Mouse (Mus musculus): Measurements from ENCODE around the gene Gm27027. TPM values are rescaled to one million over a fixed set of nuclear protein-coding genes. Genes with fewer than 3 reads are reported as not detected.
A peak's percentile ranks its signal among the peaks of the same experiment; 100 is the strongest.

The Gm27027 gene
- polyA plus RNA-seq, 1 experiment from 2014 or later, result not detected

DNA sequence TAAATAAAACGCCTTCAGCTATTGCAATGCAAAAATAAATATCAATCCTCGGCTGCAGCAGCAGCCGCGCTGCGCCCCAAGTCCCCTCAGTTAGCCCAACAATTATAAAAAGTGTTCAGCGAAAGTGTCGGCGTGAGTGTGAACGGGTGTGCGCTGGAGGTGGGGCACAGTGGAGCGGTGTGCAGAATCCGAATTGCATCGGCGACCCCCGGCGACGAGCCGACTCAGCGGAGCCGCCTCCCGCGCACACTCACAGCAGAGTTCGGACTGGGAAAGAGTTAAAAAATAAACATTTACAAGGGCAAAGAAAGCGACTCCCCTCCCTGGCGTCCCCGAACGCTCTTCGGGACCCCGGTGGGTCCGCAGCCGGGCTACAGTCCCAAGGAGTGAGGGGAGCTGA is 40.3 kb downstream of the Gm27027 start:
- Histone ChIP-seq H3K4me2 (peak overlapping the region; percentile 94), H3K36me3 (no peaks in the 10 kb centered on the region), H3K9ac (peak overlapping the region; percentile 74), H3K4me1 (peaks cover 26% of the 10 kb centered on the region), H3K9me3 (no peaks in the 10 kb centered on the region), H3K27ac (no peak overlapping the region), H3K4me3 (peak overlapping the region; percentile 64), H3K27me3 (peaks cover 83% of the 10 kb centered on the region)
- no peak for ATAC-seq (ENCODE audit: insufficient number of reproducible peaks, insufficient read depth, low FRiP score, low TSS enrichment, low read depth)
- WGBS, result 1% methylated on average over 31 of the region's 31 CpGs

DNA sequence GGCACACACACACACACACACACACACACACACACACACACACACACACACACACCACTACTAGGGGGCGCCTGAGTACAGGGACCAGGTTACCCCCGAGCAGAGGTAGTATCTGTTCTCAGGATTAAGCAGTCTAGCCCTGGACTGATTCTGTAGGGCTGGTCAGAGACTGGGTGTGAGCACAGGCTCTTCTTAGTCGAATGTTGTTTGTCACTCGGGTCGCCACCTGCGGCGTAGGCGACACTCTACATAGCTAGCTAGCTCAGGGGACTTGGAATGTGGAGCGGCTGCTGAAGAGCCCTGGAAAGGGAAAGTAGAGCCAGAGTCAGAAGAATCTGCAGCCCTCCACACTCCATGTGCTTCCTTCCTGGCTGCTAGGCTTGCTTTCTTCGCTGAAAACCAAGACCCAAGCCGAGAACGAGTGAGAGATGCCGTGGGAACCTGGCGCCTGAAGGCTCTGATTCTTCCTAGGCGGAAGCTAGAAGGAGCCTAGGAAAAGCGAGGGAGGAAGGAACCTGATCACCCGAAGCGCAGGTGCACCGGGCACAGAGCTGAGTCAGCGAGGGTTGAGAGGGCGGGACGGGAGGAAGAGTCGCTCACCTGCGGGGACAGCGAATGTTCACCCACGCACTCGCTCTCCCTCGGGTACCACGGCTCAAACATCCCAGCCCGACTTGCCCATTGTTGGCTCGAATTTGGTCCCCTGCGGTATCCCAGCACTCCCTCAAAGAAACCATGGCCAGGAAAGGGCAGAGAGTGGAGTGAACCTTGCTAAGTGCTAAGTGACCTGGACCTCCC is 41.2 kb downstream of the Gm27027 start:
- whole genome bisulfite sequencing, result 2% methylated on average over 32 of the region's 32 CpGs
- Histone ChIP-seq H3K9me3 (no peaks in the 10 kb centered on the region), H3K4me2 (peak overlapping the region; percentile 94), H3K36me3 (no peaks in the 10 kb centered on the region), H3K4me1 (peaks cover 26% of the 10 kb centered on the region), H3K27ac (no peak overlapping the region), H3K27me3 (peaks cover 78% of the 10 kb centered on the region), H3K4me3 (peak overlapping the region; percentile 64), H3K9ac (0 out of 2 replicates have a peak overlapping the region, but pooled peaks have one; percentile 44)
- no peak for ATAC-seq (ENCODE audit: insufficient number of reproducible peaks, insufficient read depth, low FRiP score, low TSS enrichment, low read depth)

DNA sequence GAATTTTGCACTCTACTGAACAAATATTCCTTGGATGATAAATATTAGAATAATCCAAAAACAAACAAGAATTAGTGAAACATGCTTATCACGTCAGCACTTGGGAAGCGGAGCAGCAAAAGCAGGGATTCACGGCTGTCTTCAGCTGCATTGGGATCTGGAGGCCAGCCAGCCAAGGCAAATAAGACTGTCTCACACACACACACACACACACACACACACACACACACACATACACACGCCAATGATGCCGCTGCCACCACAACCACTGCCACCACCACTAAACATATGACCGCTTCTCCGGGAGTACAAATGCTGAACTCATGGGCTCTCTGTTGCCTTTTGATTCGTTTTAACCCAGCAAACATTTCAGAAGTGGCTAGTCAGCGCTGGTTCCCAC is 42.4 kb downstream of the Gm27027 start:
- Histone ChIP-seq H3K4me3 (no peak overlapping the region), H3K27ac (no peak overlapping the region), H3K36me3 (no peaks in the 10 kb centered on the region), H3K9ac (no peak overlapping the region), H3K9me3 (peaks cover 5% of the 10 kb centered on the region; the same call in 1 of the 2 replicates), H3K4me2 (no peak overlapping the region), H3K27me3 (peaks cover 70% of the 10 kb centered on the region), H3K4me1 (peaks cover 26% of the 10 kb centered on the region)
- WGBS, result 87% methylated on average over 9 of the region's 9 CpGs
- ATAC-seq (ENCODE audit: insufficient number of reproducible peaks, insufficient read depth, low FRiP score, low TSS enrichment, low read depth), result no peak

DNA sequence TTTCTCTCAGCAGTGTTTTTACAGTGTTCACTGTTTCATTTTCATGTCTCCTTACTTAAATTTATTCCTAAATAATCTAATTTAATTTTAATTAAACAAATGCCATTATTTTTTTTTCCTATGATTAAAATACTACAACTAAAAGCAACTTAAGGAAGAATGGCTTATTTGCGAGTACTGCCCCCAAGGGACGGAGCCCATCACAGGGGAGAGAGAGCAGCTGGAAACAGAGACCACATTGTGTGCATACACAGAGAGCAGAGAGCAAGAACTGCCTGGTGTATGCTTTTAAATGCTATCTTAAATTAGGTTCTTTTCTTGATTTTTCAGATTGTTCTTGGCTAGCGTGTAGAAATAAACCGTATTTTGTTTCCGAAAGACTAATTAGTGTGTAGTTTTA is 49.2 kb downstream of the Gm27027 start:
- peaks cover 5% of the 10 kb centered on the region; the same call in 1 of the 2 replicates for H3K9me3 ChIP-seq
- ATAC-seq (ENCODE audit: insufficient number of reproducible peaks, insufficient read depth, low FRiP score, low TSS enrichment, low read depth), result no peak
- no peak overlapping the region for H3K27ac ChIP-seq

DNA sequence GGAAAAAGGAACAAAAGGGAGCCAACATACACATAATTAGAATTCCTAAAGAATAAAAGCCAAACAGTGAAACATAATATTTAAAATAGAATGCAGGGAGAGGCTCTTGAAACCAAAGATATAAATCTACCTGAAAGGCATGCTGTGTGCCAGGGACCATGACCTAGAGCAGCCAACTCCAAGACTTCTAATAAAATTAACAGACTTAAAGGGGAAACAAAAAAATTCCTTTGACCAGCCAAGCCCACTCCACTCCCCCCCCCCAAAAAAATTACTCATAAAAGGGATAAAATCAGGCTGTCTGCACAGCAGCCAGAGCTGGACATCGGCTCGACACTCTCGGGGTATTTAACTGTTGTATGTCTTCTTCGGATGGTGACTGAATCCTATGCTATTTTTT is 51.3 kb downstream of the Gm27027 start:
- H3K27me3 ChIP-seq, result no peaks in the 10 kb centered on the region
- H3K4me2 ChIP-seq, result no peak overlapping the region
- no peak for ATAC-seq (ENCODE audit: insufficient number of reproducible peaks, insufficient read depth, low FRiP score, low TSS enrichment, low read depth)
- no peak overlapping the region for H3K4me3 ChIP-seq
- peaks cover 8% of the 10 kb centered on the region; the same call in 1 of the 2 replicates for H3K4me1 ChIP-seq
- H3K27ac ChIP-seq, result no peak overlapping the region
- H3K9me3 ChIP-seq, result peaks cover 5% of the 10 kb centered on the region; the same call in 1 of the 2 replicates
- no peak overlapping the region for H3K9ac ChIP-seq
- 91% methylated on average over 4 of the region's 4 CpGs for WGBS
- H3K36me3 ChIP-seq, result no peaks in the 10 kb centered on the region

More for the DNA sequence above, 49.2 kb downstream of the Gm27027 start:
- no peaks in the 10 kb centered on the region for H3K36me3 ChIP-seq
- H3K4me2 ChIP-seq, result no peak overlapping the region
- H3K27me3 ChIP-seq, result peaks cover 6% of the 10 kb centered on the region
- no peak overlapping the region for H3K4me3 ChIP-seq
- peaks cover 8% of the 10 kb centered on the region; the same call in 1 of the 2 replicates for H3K4me1 ChIP-seq
- H3K9ac ChIP-seq, result no peak overlapping the region
- 41% methylated on average over 5 of the region's 5 CpGs for WGBS

DNA sequence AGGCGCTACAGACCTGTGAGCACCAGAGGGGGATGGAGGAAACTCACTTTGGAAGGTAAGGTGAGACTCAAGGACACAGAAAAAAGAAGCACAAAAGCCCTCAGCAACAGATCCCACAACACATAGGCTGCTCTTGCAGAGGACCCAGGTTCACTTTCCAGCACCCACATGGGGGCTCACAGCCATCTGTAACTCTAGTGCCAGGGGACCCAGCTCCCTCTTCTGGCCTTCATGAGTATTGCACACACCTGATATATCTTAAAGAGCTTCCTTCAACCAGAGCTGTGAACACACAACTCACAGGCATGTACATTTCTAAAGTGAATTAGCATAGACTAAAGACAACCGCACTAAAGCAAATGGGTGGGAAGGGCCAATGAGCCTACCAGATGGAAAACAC is 52.1 kb downstream of the Gm27027 start:
- no peak overlapping the region for H3K9ac ChIP-seq
- H3K27ac ChIP-seq, result no peak overlapping the region
- no peak overlapping the region for H3K4me3 ChIP-seq
- no peaks in the 10 kb centered on the region for H3K36me3 ChIP-seq
- peaks cover 8% of the 10 kb centered on the region; the same call in 1 of the 2 replicates for H3K4me1 ChIP-seq
- ATAC-seq (ENCODE audit: insufficient number of reproducible peaks, insufficient read depth, low FRiP score, low TSS enrichment, low read depth), result no peak
- H3K27me3 ChIP-seq, result no peaks in the 10 kb centered on the region
- WGBS, result 89% methylated on average over 2 of the region's 2 CpGs
- peaks cover 4% of the 10 kb centered on the region; the same call in 1 of the 2 replicates for H3K9me3 ChIP-seq
- H3K4me2 ChIP-seq, result no peak overlapping the region

DNA sequence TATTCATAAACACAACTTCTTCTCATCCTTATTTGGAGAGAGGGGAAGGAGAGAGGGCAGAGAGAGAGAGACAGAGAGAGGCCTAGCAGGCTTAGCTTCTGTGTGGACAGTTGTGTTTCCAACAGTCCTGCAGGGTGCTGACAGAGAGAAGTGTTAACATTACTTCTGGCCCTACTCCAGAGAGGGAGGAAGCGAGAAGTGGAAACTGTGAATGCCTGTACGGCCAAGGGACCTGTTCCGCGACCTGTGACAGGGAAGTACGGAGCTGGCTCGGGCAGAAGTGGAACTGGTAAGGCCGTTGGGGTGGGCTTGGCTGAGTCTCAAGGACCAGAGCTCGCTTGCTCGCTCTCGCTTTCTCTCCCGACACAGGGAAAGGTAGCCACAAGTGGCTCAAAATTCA is 54.5 kb downstream of the Gm27027 start:
- no peak overlapping the region for H3K27ac ChIP-seq
- no peak overlapping the region for H3K4me2 ChIP-seq
- WGBS, result 82% methylated on average over 11 of the region's 11 CpGs
- no peaks in the 10 kb centered on the region for H3K9me3 ChIP-seq
- no peak for ATAC-seq (ENCODE audit: insufficient number of reproducible peaks, insufficient read depth, low FRiP score, low TSS enrichment, low read depth)
- H3K4me1 ChIP-seq, result peaks cover 8% of the 10 kb centered on the region; the same call in 1 of the 2 replicates
- H3K27me3 ChIP-seq, result no peaks in the 10 kb centered on the region
- no peaks in the 10 kb centered on the region for H3K36me3 ChIP-seq
- H3K4me3 ChIP-seq, result no peak overlapping the region
- H3K9ac ChIP-seq, result no peak overlapping the region

DNA sequence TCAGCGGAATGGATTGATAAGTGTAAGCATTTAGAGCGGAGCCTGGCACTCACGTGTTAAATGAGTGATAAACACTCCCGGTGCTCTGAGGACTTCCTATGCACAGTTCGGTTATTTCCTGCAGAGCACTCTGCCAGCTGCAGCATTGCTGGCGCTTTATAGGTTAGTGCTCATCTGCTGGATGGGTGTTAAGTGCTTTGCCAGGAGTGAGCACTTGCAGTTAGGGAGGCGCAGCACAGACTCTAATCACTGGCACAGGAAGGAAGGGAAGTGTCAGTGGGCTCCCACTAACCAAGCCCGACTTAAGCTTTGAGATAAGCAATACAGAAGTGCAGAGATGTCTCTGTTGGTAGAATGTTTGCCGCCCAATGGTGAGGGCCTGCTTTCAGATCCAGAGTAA is 57.6 kb downstream of the Gm27027 start:
- Histone ChIP-seq H3K27ac (no peak overlapping the region), H3K9me3 (no peaks in the 10 kb centered on the region), H3K4me3 (no peak overlapping the region), H3K4me2 (no peak overlapping the region), H3K36me3 (no peaks in the 10 kb centered on the region), H3K27me3 (0 out of 2 replicates have a peak, but pooled peaks cover 3% of the 10 kb centered on the region), H3K4me1 (peaks cover 8% of the 10 kb centered on the region; the same call in 1 of the 2 replicates), H3K9ac (no peak overlapping the region)
- WGBS, result 80% methylated on average over 9 of the region's 9 CpGs
- ATAC-seq (ENCODE audit: insufficient number of reproducible peaks, insufficient read depth, low FRiP score, low TSS enrichment, low read depth), result no peak

DNA sequence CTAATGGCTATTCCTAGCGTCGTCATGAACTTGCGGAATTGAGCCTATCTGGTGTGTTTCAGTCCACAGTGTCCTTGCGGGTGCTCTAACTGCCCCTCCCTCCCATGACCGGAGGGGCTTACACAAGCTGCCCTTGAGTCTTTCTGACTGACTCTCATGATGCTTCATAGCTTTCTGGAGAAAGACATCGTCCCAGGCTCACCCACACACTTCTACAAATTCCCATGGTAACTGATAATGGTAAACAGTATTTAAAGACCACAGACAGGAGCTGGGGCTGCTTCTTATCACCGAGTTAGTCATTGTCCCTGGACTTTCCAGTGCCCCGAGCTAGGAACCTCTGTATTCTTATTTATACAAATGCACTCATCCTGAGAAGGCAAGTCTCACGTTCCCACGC is 67.3 kb downstream of the Gm27027 start:
- no peak overlapping the region for H3K4me3 ChIP-seq
- 83% methylated on average over 10 of the region's 10 CpGs for WGBS
- no peak for ATAC-seq (ENCODE audit: insufficient number of reproducible peaks, insufficient read depth, low FRiP score, low TSS enrichment, low read depth)
- H3K4me1 ChIP-seq, result no peaks in the 10 kb centered on the region
- peaks cover 7% of the 10 kb centered on the region; the same call in 1 of the 2 replicates for H3K27me3 ChIP-seq
- H3K4me2 ChIP-seq, result no peak overlapping the region
- no peak overlapping the region for H3K27ac ChIP-seq
- H3K36me3 ChIP-seq, result no peaks in the 10 kb centered on the region
- H3K9ac ChIP-seq, result no peak overlapping the region
- H3K9me3 ChIP-seq, result no peaks in the 10 kb centered on the region

DNA sequence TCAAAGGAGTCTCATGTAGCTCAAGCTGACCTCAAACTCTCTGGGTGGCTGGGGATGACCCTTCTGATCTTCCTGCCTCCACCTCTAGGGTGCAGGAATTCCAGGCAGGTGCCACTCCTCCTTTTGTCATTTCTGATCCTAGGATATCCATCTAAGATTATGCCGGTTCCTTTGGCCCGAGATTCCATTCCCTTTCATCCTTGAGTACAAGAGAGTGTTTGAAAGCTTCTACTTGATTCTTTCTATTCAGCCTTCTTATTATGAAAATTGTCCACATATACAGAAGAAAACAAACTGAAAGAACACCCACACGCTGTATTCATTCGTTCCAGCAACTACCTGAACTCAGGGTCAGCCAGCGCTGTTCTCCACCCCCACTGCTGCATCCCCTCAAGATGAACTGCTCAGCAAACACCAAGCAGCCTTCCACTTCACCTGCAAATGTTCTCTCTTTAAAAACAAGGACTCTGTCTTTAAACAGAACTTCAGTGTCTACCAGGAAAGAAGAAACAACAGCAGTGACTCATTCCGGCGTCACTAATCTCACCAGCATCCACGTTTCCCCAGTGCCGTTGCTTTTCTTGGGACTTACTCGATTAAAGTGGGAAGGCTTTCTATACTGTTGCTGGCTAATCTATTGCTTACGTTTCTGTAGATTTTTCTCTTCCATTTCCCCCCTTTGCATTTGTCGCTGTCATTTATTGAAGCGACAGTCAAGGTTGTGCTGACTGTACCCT is 68.3 kb downstream of the Gm27027 start:
- Histone ChIP-seq H3K4me3 (no peak overlapping the region), H3K27ac (no peak overlapping the region), H3K4me2 (no peak overlapping the region), H3K36me3 (no peaks in the 10 kb centered on the region), H3K9ac (no peak overlapping the region), H3K4me1 (no peaks in the 10 kb centered on the region), H3K27me3 (peaks cover 7% of the 10 kb centered on the region; the same call in 1 of the 2 replicates), H3K9me3 (no peaks in the 10 kb centered on the region)
- ATAC-seq (ENCODE audit: insufficient number of reproducible peaks, insufficient read depth, low FRiP score, low TSS enrichment, low read depth), result no peak
- WGBS, result 71% methylated on average over 13 of the region's 13 CpGs

DNA sequence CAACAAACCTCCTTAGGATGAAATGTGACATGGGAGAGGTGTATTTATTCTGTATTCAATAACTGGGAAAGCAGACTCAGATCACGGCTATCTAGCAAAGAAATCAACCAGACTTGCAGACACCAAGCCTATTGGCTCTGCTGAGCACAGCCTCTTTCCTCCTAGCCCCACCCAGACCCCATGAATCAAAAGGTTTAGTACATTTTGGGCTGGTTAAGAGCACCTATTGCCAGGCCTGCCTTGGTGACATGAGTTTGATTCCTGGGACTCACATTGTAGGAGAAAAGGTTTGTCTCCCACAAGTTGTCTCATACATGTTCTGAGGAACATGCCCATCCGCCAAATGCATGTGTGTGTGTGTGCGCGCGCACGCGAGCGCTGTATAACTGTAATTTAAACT is 70.0 kb downstream of the Gm27027 start:
- 95% methylated on average over 8 of the region's 8 CpGs for WGBS
- Histone ChIP-seq H3K36me3 (no peaks in the 10 kb centered on the region), H3K4me2 (no peak overlapping the region), H3K27ac (no peak overlapping the region), H3K9me3 (no peaks in the 10 kb centered on the region), H3K9ac (no peak overlapping the region), H3K4me1 (no peaks in the 10 kb centered on the region), H3K4me3 (no peak overlapping the region), H3K27me3 (peaks cover 7% of the 10 kb centered on the region; the same call in 1 of the 2 replicates)
- no peak for ATAC-seq (ENCODE audit: insufficient number of reproducible peaks, insufficient read depth, low FRiP score, low TSS enrichment, low read depth)
